ENCODE assay signal across 22 mouse cellular contexts in genomic region chr15:79406564-79406963, GRCm38 (mm10). TPM values are rescaled to one million over a fixed set of nuclear protein-coding genes. Genes with fewer than 3 reads are reported as not detected.
A peak's percentile ranks its signal among the peaks of the same experiment; 100 is the strongest.
DNase-seq lines count a peak whose midpoint lies in the region; ATAC-seq and TF ChIP-seq lines count a peak whose summit lies in the region.
"Had no signal": no experiment of that assay in that cellular context is flagged by ENCODE, and none has a peak within 500 bp of the region (broad histone marks: within the 10 kb centered on the region; RNA-seq: fewer than 3 reads in every experiment).

No protein-coding gene starts in this region.

- peak; percentile 87 for DNase-seq in heart, adult 11 months
- DNase-seq in heart, postnatal 36 days, result no peak
- DNase-seq in thymus, adult 2 months, result peak; percentile 36
- DNase-seq in thymus, postnatal 25 days, result peak; percentile 47
- no peak for DNase-seq in layer of hippocampus, adult 9-10 months (ENCODE audit: low spot score)
- no peak for DNase-seq in liver
- DNase-seq: adrenal gland, adult 2 months; adrenal gland, postnatal 25 days; cerebellum, adult 18-20 months; cerebellum, adult 9-11 months; cerebellum, postnatal 36 days; forebrain, postnatal 0 days; gastrocnemius, postnatal 25 days; heart, postnatal 10 days had no signal

- 49% methylated on average over 4 of the region's 4 CpGs for WGBS in thymus, adult 2 months
- 84% methylated on average over 4 of the region's 4 CpGs for WGBS in intestine, postnatal 0 days

- no peaks in the 10 kb centered on the region for H3K9me3 ChIP-seq in intestine, postnatal 0 days (ENCODE audit: control insufficient read depth)
- H3K9me3 ChIP-seq: embryonic facial prominence, embryonic 13.5 days; forebrain, embryonic 13.5 days; heart, embryonic 13.5 days; hindbrain, embryonic 10.5 days; intestine, embryonic 15.5 days had no signal

- no peak overlapping the region for H3K4me3 ChIP-seq in myocyte
- no peak overlapping the region for H3K4me3 ChIP-seq in thymus, adult 2 months (ENCODE audit: control insufficient read depth, insufficient read depth, low read length)
- H3K4me3 ChIP-seq in intestine, postnatal 0 days (ENCODE audit: low read depth, low read length), result no peak overlapping the region
- H3K4me3 ChIP-seq: embryonic facial prominence, embryonic 13.5 days; forebrain, embryonic 13.5 days; heart, embryonic 13.5 days; hindbrain, embryonic 10.5 days; intestine, embryonic 15.5 days had no signal

- no peaks in the 10 kb centered on the region for H3K36me3 ChIP-seq in myocyte (ENCODE audit: control insufficient read depth, insufficient read depth)
- H3K36me3 ChIP-seq in thymus, adult 2 months (ENCODE audit: control insufficient read depth, insufficient read depth, low read length), result no peaks in the 10 kb centered on the region
- H3K36me3 ChIP-seq in intestine, postnatal 0 days (ENCODE audit: control insufficient read depth, insufficient read depth), result no peaks in the 10 kb centered on the region
- H3K36me3 ChIP-seq: embryonic facial prominence, embryonic 13.5 days; heart, embryonic 13.5 days; hindbrain, embryonic 10.5 days; intestine, embryonic 15.5 days had no signal

- no peak for TF ChIP-seq POLR2A in myocyte (IDR thresholded peaks at IDR 0.05; ENCODE audit: insufficient read length, low read depth)
- no peak for TF ChIP-seq POLR2A in thymus, adult 2 months (IDR thresholded peaks at IDR 0.05; ENCODE audit: control insufficient read depth, extremely low read depth, insufficient read depth, low read length, poor library complexity)

- no peak for ATAC-seq in intestine, postnatal 0 days
- ATAC-seq: forebrain, embryonic 13.5 days; forebrain, postnatal 0 days; intestine, embryonic 15.5 days had no signal

- TF ChIP-seq CTCF in thymus, adult 2 months (IDR thresholded peaks at IDR 0.05; ENCODE audit: borderline replicate concordance, control insufficient read depth, extremely low read depth, insufficient read depth, low read length, poor library complexity), result no peak
- TF ChIP-seq CTCF in intestine, postnatal 0 days (IDR thresholded peaks at IDR 0.05; ENCODE audit: low read depth), result no peak

- H3K4me1 ChIP-seq in thymus, adult 2 months (replicated peaks; ENCODE audit: control insufficient read depth, insufficient read depth, low read length), result peaks cover 50% of the 10 kb centered on the region
- 0 out of 2 replicates have a peak, but pooled peaks cover 3% of the 10 kb centered on the region for H3K4me1 ChIP-seq in intestine, postnatal 0 days (replicated peaks; ENCODE audit: control insufficient read depth, insufficient read depth, low read length)

- peak overlapping the region; percentile 28 for H3K4me2 ChIP-seq in myocyte (ENCODE audit: low read depth)
- H3K4me2 ChIP-seq in intestine, postnatal 0 days (replicated peaks; ENCODE audit: low read depth), result no peak overlapping the region
- H3K4me2 ChIP-seq: embryonic facial prominence, embryonic 13.5 days; forebrain, embryonic 13.5 days; heart, embryonic 13.5 days; hindbrain, embryonic 14.5 days; intestine, embryonic 15.5 days had no signal

- peak overlapping the region; percentile 37 for H3K27ac ChIP-seq in thymus, adult 2 months (ENCODE audit: control insufficient read depth, insufficient read depth, low read length)
- H3K27ac ChIP-seq in intestine, postnatal 0 days (ENCODE audit: low read depth, low read length), result no peak overlapping the region
- H3K27ac ChIP-seq: embryonic facial prominence, embryonic 13.5 days; forebrain, embryonic 13.5 days; heart, embryonic 13.5 days; hindbrain, embryonic 10.5 days; hindbrain, embryonic 14.5 days; intestine, embryonic 15.5 days had no signal

- no peaks in the 10 kb centered on the region for H3K27me3 ChIP-seq in myocyte (ENCODE audit: control insufficient read depth, insufficient read depth, insufficient read length)
- no peaks in the 10 kb centered on the region for H3K27me3 ChIP-seq in thymus, adult 2 months (ENCODE audit: control insufficient read depth, insufficient read depth, low read length)
- H3K27me3 ChIP-seq in intestine, postnatal 0 days (replicated peaks; ENCODE audit: control insufficient read depth, insufficient read depth, low read length), result no peaks in the 10 kb centered on the region
- H3K27me3 ChIP-seq: embryonic facial prominence, embryonic 13.5 days; heart, embryonic 13.5 days; intestine, embryonic 15.5 days had no signal

- intact Hi-C loops in heart, postnatal 36 days (cut with DNase I), result no loop called here

- H3ac ChIP-seq in myocyte (ENCODE audit: control insufficient read depth, insufficient read length), result no peak overlapping the region

- H3K9ac ChIP-seq in intestine, postnatal 0 days (ENCODE audit: low read depth, low read length), result no peak overlapping the region
- H3K9ac ChIP-seq: embryonic facial prominence, embryonic 13.5 days; forebrain, embryonic 13.5 days; forebrain, postnatal 0 days; heart, embryonic 13.5 days; hindbrain, embryonic 14.5 days; intestine, embryonic 15.5 days had no signal

- H3K79me2 ChIP-seq in myocyte (ENCODE audit: control insufficient read depth, insufficient read depth), result peaks cover 13% of the 10 kb centered on the region

TF ChIP-seq in myocyte, 11 proteins besides CTCF, POLR2A, EP300 and RAD21:
- TF ChIP-seq MYOG (IDR thresholded peaks at IDR 0.05; ENCODE audit: control insufficient read depth in 1 of 3, insufficient read depth in 1 of 3, insufficient read length in 2 of 3, low read depth in 2 of 3) (peak; percentile 63 to 95 (median 83)), TCF3 (IDR thresholded peaks at IDR 0.05; ENCODE audit: insufficient read length, low read depth) (no peak), USF1 (IDR thresholded peaks at IDR 0.05; ENCODE audit: low read depth) (peak; percentile 34), TCF12 (IDR thresholded peaks at IDR 0.05; ENCODE audit: insufficient read depth, poor library complexity, severe bottlenecking) (peak; percentile 72), MYOD1 (IDR thresholded peaks at IDR 0.05; ENCODE audit: control insufficient read depth in 1 of 3, insufficient read length in 2 of 3, low read depth in 2 of 3) (peak; percentile 44 to 94 (median 83))

RNA-seq across cellular contexts. Expression of gene Tmem184b, which starts 3.2 kb away (rescaled TPM):
- total RNA-seq in heart, postnatal 36 days (2021), result 10 to 100 TPM; 37.0 to 43.0 TPM
- 110 TPM for polyA plus RNA-seq in myocyte (2012; fragmentation: generic; extraction: Trizol)
- 225 and 303 TPM in 2 replicates for polyA plus RNA-seq in thymus, adult 2 months (2012; rRNA removed)
- 32.7 and 34.1 TPM in 2 replicates for polyA plus RNA-seq in intestine, postnatal 0 days (2015; fragmentation: Nextera tagmentation; extraction: Ambion mirVana)

RNA-seq across cellular contexts. Expression of gene Csnk1e, which starts 48.8 kb away (rescaled TPM):
- total RNA-seq in heart, postnatal 36 days (2021), result 10 to 100 TPM; 55.8 to 60.5 TPM
- 116 TPM for polyA plus RNA-seq in myocyte (2012; fragmentation: generic; extraction: Trizol)
- polyA plus RNA-seq in thymus, adult 2 months (2012; rRNA removed), result 155 and 173 TPM in 2 replicates
- 18.2 and 25.7 TPM in 2 replicates for polyA plus RNA-seq in intestine, postnatal 0 days (2015; fragmentation: Nextera tagmentation; extraction: Ambion mirVana)

Comparison
In these comparisons a context has a peak if more than half of its experiments do, and no peak if none do; other contexts are left out.
1. DNase-seq: peak in heart, adult 11 months (single experiment), thymus, adult 2 months (single experiment) and thymus, postnatal 25 days (single experiment); none in heart, postnatal 36 days (0 of 2), layer of hippocampus, adult 9-10 months (single experiment) and liver (single experiment).